Mouse (Mus musculus) MEL (cell line): ENCODE measurements around the gene Pkd1. TPM values are rescaled to one million over a fixed set of nuclear protein-coding genes. Genes with fewer than 3 reads are reported as not detected.

ENCODE experiments used
- DNase-seq: peaks from one replicate; pipeline ENCODE4 v3.0.0; 2011; ENCODE audit warnings: low read depth, low spot score
- H3K27ac ChIP-seq: 2 replicates; pipeline ENCODE4 v1.5.1; 2012; ENCODE audit warnings: low read depth, mild to moderate bottlenecking, control low read depth, low read length, moderate library complexity; ENCODE audit not compliant: control insufficient read depth
- H3K27me3 ChIP-seq, 2 experiments: fragments of 150-350 bp in 1 of 2; sonication (generic) in 1 of 2; 2 replicates each; pipeline ENCODE4 v1.6.1; 2012; ENCODE audit warnings: low read length in 2 of 2, mild to moderate bottlenecking in 2 of 2, improper control_type of control experiment in 1 of 2, moderate library complexity in 1 of 2; ENCODE audit not compliant: insufficient read depth in 2 of 2, control insufficient read depth in 1 of 2
- H3K36me3 ChIP-seq, 2 experiments: 2 replicates each; pipeline ENCODE4 v1.6.1; 2012 to 2014; ENCODE audit warnings: low read length in 2 of 2, improper control_type of control experiment in 1 of 2, inconsistent platforms in 1 of 2, mild to moderate bottlenecking in 1 of 2; ENCODE audit not compliant: insufficient read depth in 2 of 2, control insufficient read depth in 1 of 2
- H3K4me1 ChIP-seq, 2 experiments: fragments of 150-350 bp in 1 of 2; sonication (generic) in 1 of 2; 2 replicates each; pipeline ENCODE4 v1.6.1; 2012; ENCODE audit warnings: low read length in 2 of 2, improper control_type of control experiment in 1 of 2, mild to moderate bottlenecking in 1 of 2; ENCODE audit not compliant: insufficient read depth in 2 of 2, control insufficient read depth in 1 of 2
- H3K4me3 ChIP-seq, 2 experiments: fragments of 150-350 bp in 1 of 2; sonication (generic) in 1 of 2; 2 replicates each; pipeline ENCODE4 v1.5.1; 2012; ENCODE audit warnings: low read depth in 2 of 2, low read length in 2 of 2, mild to moderate bottlenecking in 2 of 2, moderate library complexity in 2 of 2, control low read depth in 1 of 2, improper control_type of control experiment in 1 of 2; ENCODE audit not compliant: control insufficient read depth in 1 of 2, insufficient read depth in 1 of 2
- H3K79me2 ChIP-seq: 2 replicates; pipeline ENCODE4 v1.6.1; 2012; ENCODE audit warnings: mild to moderate bottlenecking, low read length, moderate library complexity; ENCODE audit not compliant: control insufficient read depth, poor library complexity, insufficient read depth
- H3K9ac ChIP-seq: 2 replicates; pipeline ENCODE4 v1.6.1; 2012; ENCODE audit warnings: low read depth, mild to moderate bottlenecking, control low read depth, low read length, moderate library complexity; ENCODE audit not compliant: control insufficient read depth, poor library complexity, severe bottlenecking
- H3K9me3 ChIP-seq: fragments of 150-350 bp; sonication (generic); replicated peaks from 2 replicates; pipeline ENCODE4 v1.6.1; 2012; ENCODE audit warnings: mild to moderate bottlenecking, low read length, improper control_type of control experiment, moderate library complexity; ENCODE audit not compliant: insufficient read depth
- BHLHE40 ChIP-seq: IDR thresholded peaks from 2 replicates; pipeline ENCODE4 v1.6.1; 2012; ENCODE audit warnings: low read depth, mild to moderate bottlenecking, inconsistent platforms, low read length, improper control_type of control experiment, borderline replicate concordance
- CHD1 ChIP-seq: IDR thresholded peaks from 2 replicates; pipeline ENCODE4 v1.6.1; 2012; ENCODE audit warnings: low read depth, mild to moderate bottlenecking, inconsistent platforms, low read length, improper control_type of control experiment
- CHD2 ChIP-seq: IDR thresholded peaks from 2 replicates; pipeline ENCODE4 v1.6.1; 2011; ENCODE audit warnings: low read length, improper control_type of control experiment
- CTCF ChIP-seq, 3 experiments: IDR thresholded peaks in 2 of 3; conservative IDR thresholded peaks in 1 of 3; 2 replicates each; pipeline ENCODE4 v1.5.1; 2011 to 2012; ENCODE audit warnings: low read length in 3 of 3, low read depth in 2 of 3, mild to moderate bottlenecking in 2 of 3, improper control_type of control experiment in 1 of 3, inconsistent platforms in 1 of 3, mixed read lengths in 1 of 3, moderate library complexity in 1 of 3; ENCODE audit not compliant: control insufficient read depth in 1 of 3, insufficient read depth in 1 of 3, poor library complexity in 1 of 3, severe bottlenecking in 1 of 3
- E2F4 ChIP-seq: IDR thresholded peaks from 2 replicates; pipeline ENCODE4 v1.6.1; 2011; ENCODE audit warnings: low read depth, low read length, improper control_type of control experiment, borderline replicate concordance
- ELF1 ChIP-seq: IDR thresholded peaks from 2 replicates; pipeline ENCODE4 v1.6.1; 2014; ENCODE audit warnings: low read depth, mild to moderate bottlenecking, inconsistent platforms, low read length, improper control_type of control experiment, moderate library complexity
- EP300 ChIP-seq, 2 experiments: IDR thresholded peaks; 2 replicates each; pipeline ENCODE4 v1.6.1; 2011; ENCODE audit warnings: improper control_type of control experiment in 2 of 2, low read length in 2 of 2, low read depth in 1 of 2, mild to moderate bottlenecking in 1 of 2
- ETS1 ChIP-seq: IDR thresholded peaks from 2 replicates; pipeline ENCODE4 v1.6.1; 2012; ENCODE audit warnings: low read depth, mild to moderate bottlenecking, inconsistent platforms, low read length, improper control_type of control experiment, moderate library complexity
- GABPA ChIP-seq: IDR thresholded peaks from 2 replicates; pipeline ENCODE4 v1.6.1; 2012; ENCODE audit warnings: low read depth, mild to moderate bottlenecking, inconsistent platforms, low read length, improper control_type of control experiment, moderate library complexity
- GATA1 ChIP-seq: IDR thresholded peaks from 2 replicates; pipeline ENCODE4 v1.6.1; 2011; ENCODE audit warnings: low read depth, low read length, improper control_type of control experiment
- HCFC1 ChIP-seq: IDR thresholded peaks from 2 replicates; pipeline ENCODE4 v1.6.1; 2012; ENCODE audit warnings: low read depth, mild to moderate bottlenecking, inconsistent platforms, low read length, improper control_type of control experiment, moderate library complexity
- JUND ChIP-seq: IDR thresholded peaks from 2 replicates; pipeline ENCODE4 v1.6.1; 2011; ENCODE audit warnings: low read depth, mild to moderate bottlenecking, improper control_type of control experiment, low read length
- KAT2A ChIP-seq: conservative IDR thresholded peaks from 2 replicates; pipeline ENCODE4 v1.6.1; 2012; ENCODE audit warnings: low read depth, low read length, improper control_type of control experiment, inconsistent platforms
- MAFK ChIP-seq: IDR thresholded peaks from 2 replicates; pipeline ENCODE4 v1.6.1; 2011; ENCODE audit warnings: low read depth, mild to moderate bottlenecking, low read length, improper control_type of control experiment, borderline replicate concordance
- MAX ChIP-seq: IDR thresholded peaks from 2 replicates; pipeline ENCODE4 v1.6.1; 2011; ENCODE audit warnings: low read length, improper control_type of control experiment
- MAZ ChIP-seq: IDR thresholded peaks from 2 replicates; pipeline ENCODE4 v1.6.1; 2012; ENCODE audit warnings: low read depth, mild to moderate bottlenecking, inconsistent platforms, low read length, improper control_type of control experiment
- MEF2A ChIP-seq: IDR thresholded peaks from 2 replicates; pipeline ENCODE4 v1.6.1; 2014; ENCODE audit warnings: low read depth, mild to moderate bottlenecking, inconsistent platforms, low read length, improper control_type of control experiment; ENCODE audit not compliant: poor library complexity, insufficient replicate concordance, severe bottlenecking; ENCODE audit errors: extremely low read depth
- MXI1 ChIP-seq: IDR thresholded peaks from 2 replicates; pipeline ENCODE4 v1.6.1; 2011; ENCODE audit warnings: mild to moderate bottlenecking, low read depth, low read length, improper control_type of control experiment
- MYB ChIP-seq: IDR thresholded peaks from 2 replicates; pipeline ENCODE4 v1.6.1; 2011; ENCODE audit warnings: mild to moderate bottlenecking, low read depth, low read length, improper control_type of control experiment
- MYC ChIP-seq: IDR thresholded peaks from 2 replicates; pipeline ENCODE4 v1.6.1; 2011; ENCODE audit warnings: low read depth, mild to moderate bottlenecking, low read length, improper control_type of control experiment, moderate library complexity
- NELFE ChIP-seq: IDR thresholded peaks from 2 replicates; pipeline ENCODE4 v1.6.1; 2011; ENCODE audit warnings: low read depth, low read length, improper control_type of control experiment
- NRF1 ChIP-seq: IDR thresholded peaks from 2 replicates; pipeline ENCODE4 v1.6.1; 2014; ENCODE audit warnings: low read depth, mild to moderate bottlenecking, inconsistent platforms, low read length, improper control_type of control experiment, moderate library complexity; ENCODE audit not compliant: poor library complexity, insufficient read depth, severe bottlenecking
- POLR2A ChIP-seq, 2 experiments: IDR thresholded peaks; 2 replicates each; pipeline ENCODE4 v1.6.1; 2011 to 2012; ENCODE audit warnings: low read length in 2 of 2, mild to moderate bottlenecking in 2 of 2, control low read depth in 1 of 2, improper control_type of control experiment in 1 of 2, low read depth in 1 of 2, moderate library complexity in 1 of 2; ENCODE audit not compliant: control insufficient read depth in 1 of 2, insufficient read depth in 1 of 2, poor library complexity in 1 of 2
- POLR2AphosphoS2 ChIP-seq: IDR thresholded peaks from 2 replicates; pipeline ENCODE4 v1.6.1; 2011; ENCODE audit warnings: low read length, improper control_type of control experiment
- RAD21 ChIP-seq: IDR thresholded peaks from 2 replicates; pipeline ENCODE4 v1.6.1; 2011; ENCODE audit warnings: mild to moderate bottlenecking, low read depth, low read length, improper control_type of control experiment
- RCOR1 ChIP-seq: IDR thresholded peaks from 2 replicates; pipeline ENCODE4 v1.6.1; 2012; ENCODE audit warnings: low read depth, mild to moderate bottlenecking, inconsistent platforms, low read length, improper control_type of control experiment
- SIN3A ChIP-seq: IDR thresholded peaks from 2 replicates; pipeline ENCODE4 v1.6.1; 2012; ENCODE audit warnings: low read length, improper control_type of control experiment, inconsistent platforms
- SMC3 ChIP-seq: IDR thresholded peaks from 2 replicates; pipeline ENCODE4 v1.6.1; 2011; ENCODE audit warnings: low read depth, low read length, improper control_type of control experiment
- TAL1 ChIP-seq: IDR thresholded peaks from 2 replicates; pipeline ENCODE4 v1.6.1; 2012; ENCODE audit warnings: mild to moderate bottlenecking, inconsistent platforms, low read length, moderate library complexity, mixed read lengths
- TBP ChIP-seq: IDR thresholded peaks from 2 replicates; pipeline ENCODE4 v1.8.0; 2011; ENCODE audit warnings: low read depth, low read length, improper control_type of control experiment
- TCF12 ChIP-seq: IDR thresholded peaks from 2 replicates; pipeline ENCODE4 v1.6.1; 2014; ENCODE audit warnings: low read depth, mild to moderate bottlenecking, inconsistent platforms, low read length, improper control_type of control experiment, moderate library complexity
- UBTF ChIP-seq: IDR thresholded peaks from 2 replicates; pipeline ENCODE4 v1.6.1; 2012; ENCODE audit warnings: low read depth, mild to moderate bottlenecking, inconsistent platforms, low read length, improper control_type of control experiment, moderate library complexity, borderline replicate concordance; ENCODE audit not compliant: insufficient read depth
- USF1 ChIP-seq: IDR thresholded peaks from 2 replicates; pipeline ENCODE4 v1.6.1; 2014; ENCODE audit warnings: low read depth, mild to moderate bottlenecking, inconsistent platforms, low read length, improper control_type of control experiment, moderate library complexity
- USF2 ChIP-seq, 2 experiments: IDR thresholded peaks; 2 replicates each; pipeline ENCODE4 v1.6.1; 2011 to 2012; ENCODE audit warnings: improper control_type of control experiment in 2 of 2, low read length in 2 of 2, borderline replicate concordance in 1 of 2, inconsistent platforms in 1 of 2, low read depth in 1 of 2, mild to moderate bottlenecking in 1 of 2; ENCODE audit not compliant: insufficient read depth in 1 of 2
- ZC3H11A ChIP-seq: IDR thresholded peaks from 2 replicates; pipeline ENCODE4 v1.6.1; 2012; ENCODE audit warnings: low read depth, mild to moderate bottlenecking, inconsistent platforms, low read length, improper control_type of control experiment
- ZKSCAN1 ChIP-seq: IDR thresholded peaks from 2 replicates; pipeline ENCODE4 v1.6.1; 2012; ENCODE audit warnings: low read depth, mild to moderate bottlenecking, inconsistent platforms, low read length, improper control_type of control experiment, moderate library complexity
- ZMIZ1 ChIP-seq: IDR thresholded peaks from 2 replicates; pipeline ENCODE4 v1.6.1; 2012; ENCODE audit warnings: low read depth, mild to moderate bottlenecking, inconsistent platforms, low read length, improper control_type of control experiment, moderate library complexity
- ZNF384 ChIP-seq: IDR thresholded peaks from 2 replicates; pipeline ENCODE4 v1.6.1; 2012; ENCODE audit warnings: low read depth, mild to moderate bottlenecking, inconsistent platforms, low read length, improper control_type of control experiment
- polyA plus RNA-seq, 2 experiments: library from polyadenylated mRNA; stranded (reverse) in 1 of 2; unstranded in 1 of 2; fragments of >175 nt in 1 of 2; fragments of >200 nt in 1 of 2; gene quantifications; 2 replicates each; pipeline versions ENCODE4 v1.2.1 to v1.2.4; 2012; ENCODE audit warnings: low replicate concordance in 2 of 2, low read depth in 1 of 2; ENCODE audit not compliant: insufficient read length in 2 of 2, insufficient read depth in 1 of 2, missing spikeins in 1 of 2
- total RNA-seq: library from RNA; depleted of rRNA; stranded (reverse); fragments of 300-350 nt; gene quantifications from 2 replicates; pipeline ENCODE4 v1.2.3, GENCODE M21; 2012

Gene Pkd1
- total and polyA plus RNA-seq, 3 experiments, result 10.6 to 10.7 TPM; not detected in 1

DNA sequence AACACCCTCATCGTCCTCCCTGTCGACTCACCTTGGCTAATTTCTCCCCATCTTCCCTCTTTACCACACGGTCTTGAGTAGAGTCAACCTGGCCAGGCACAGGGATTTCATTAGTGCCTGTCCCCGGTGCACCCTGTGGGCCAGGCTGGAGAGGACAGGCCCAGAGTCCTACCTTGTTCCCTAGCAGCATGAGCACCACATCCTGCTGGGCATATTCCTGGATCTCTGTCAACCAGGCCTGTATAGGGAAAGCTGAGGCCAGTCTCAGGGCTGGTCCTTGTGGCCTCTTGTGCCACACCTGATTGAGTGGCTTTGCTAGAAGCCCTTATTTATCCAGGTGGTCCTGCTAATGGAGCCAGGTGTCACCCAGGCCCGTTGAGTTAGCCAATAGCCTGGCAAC, 19.8 kb upstream of the Pkd1 start:
- Histone ChIP-seq H3K27ac (peak overlapping the region; percentile 81), H3K9ac (peak overlapping the region; percentile 76), H3K4me1 (peaks cover 0 to 8% of the 10 kb centered on the region in 2 experiments; a peak in 1 of 4 replicates), H3K4me3 (peak overlapping the region in 1 of 2 experiments; percentile 71; a peak in 2 of 4 replicates), H3K9me3 (no peaks in the 10 kb centered on the region), H3K79me2 (peaks cover 39% of the 10 kb centered on the region), H3K27me3 (no peaks in the 10 kb centered on the region), H3K36me3 (peaks cover 0 to 10% of the 10 kb centered on the region in 2 experiments; a peak in 3 of 4 replicates)
- peak; percentile 67 for DNase-seq
- TF ChIP-seq MXI1 (no peak), ELF1 (no peak), CHD2 (no peak; the same call in 1 of the 2 replicates), TBP (no peak), KAT2A (no peak), GATA1 (no peak), HCFC1 (no peak), ZC3H11A (no peak), EP300 (IDR thresholded peaks at IDR 0.05; ENCODE audit: low read depth in 1 of 2, low read length in 2 of 2) (no peak), MAFK (no peak), USF1 (no peak), E2F4 (no peak), NRF1 (no peak), SIN3A (0 out of 2 replicates have a peak, but pooled peaks have one; percentile 23), MYC (peak; percentile 67; the same call in 1 of the 2 replicates), SMC3 (peak; percentile 24; the same call in 1 of the 2 replicates), POLR2AphosphoS2 (peak; percentile 84), MAX (no peak), CHD1 (no peak), NELFE (peak; percentile 46), POLR2A (IDR thresholded peaks at IDR 0.05; ENCODE audit: control insufficient read depth in 1 of 2, insufficient read depth in 1 of 2, low read depth in 1 of 2, low read length in 2 of 2, poor library complexity in 1 of 2) (peak; percentile 26 to 48; a peak in 3 of 4 replicates), CTCF (IDR thresholded peaks at IDR 0.05 in 2 of 3, conservative IDR thresholded peaks at IDR 0.05 in 1 of 3; ENCODE audit: control insufficient read depth in 1 of 3, insufficient read depth in 1 of 3, low read depth in 2 of 3, low read length in 3 of 3, poor library complexity in 1 of 3, severe bottlenecking in 1 of 3) (no peak), GABPA (no peak), JUND (no peak), TCF12 (no peak), USF2 (IDR thresholded peaks at IDR 0.05; ENCODE audit: borderline replicate concordance in 1 of 2, insufficient read depth in 1 of 2, low read depth in 1 of 2, low read length in 2 of 2) (no peak), UBTF (no peak), BHLHE40 (no peak), ZNF384 (no peak), MYB (0 out of 2 replicates have a peak, but pooled peaks have one; percentile 43), RAD21 (no peak), ETS1 (no peak), TAL1 (no peak), ZKSCAN1 (no peak), RCOR1 (no peak), ZMIZ1 (peak; percentile 59; the same call in 1 of the 2 replicates), MEF2A (no peak), MAZ (no peak)
